Mouse (Mus musculus) liver, embryonic 15.5 days (tissue): Measurements from ENCODE around the gene Tmem214. TPM values are rescaled to one million over a fixed set of nuclear protein-coding genes. Genes with fewer than 3 reads are reported as not detected.
A peak's percentile ranks its signal among the peaks of the same experiment; 100 is the strongest.
"Not testable (repeated sequence)": the region's sequence is repeated elsewhere in the genome, so short reads cannot be mapped to it uniquely, and the experiment has no call there.

ENCODE experiments used
- ATAC-seq: fragments of 200-750 bp; cut with Nextera tagmentation; 2 replicates; pipeline ENCODE4 v1.8.0; 2017; ENCODE audit warnings: moderate number of reproducible peaks, mild to moderate bottlenecking, moderate library complexity; ENCODE audit not compliant: insufficient read depth
- H3K27ac ChIP-seq: fragments of 300-500 bp; sonication (generic); replicated peaks from 2 replicates; pipeline ENCODE4 v1.5.1; 2015; ENCODE audit warnings: mild to moderate bottlenecking, inconsistent platforms
- H3K27me3 ChIP-seq: fragments of 300-500 bp; sonication (generic); 2 replicates; pipeline ENCODE4 v1.6.1; 2015; ENCODE audit warnings: mild to moderate bottlenecking, inconsistent platforms
- H3K36me3 ChIP-seq: fragments of 300-500 bp; sonication (generic); replicated peaks from 2 replicates; pipeline ENCODE4 v1.6.1; 2015; ENCODE audit warnings: moderate library complexity, mild to moderate bottlenecking, inconsistent platforms
- H3K4me1 ChIP-seq: fragments of 300-500 bp; sonication (generic); replicated peaks from 2 replicates; pipeline ENCODE4 v1.6.1; 2015; ENCODE audit warnings: inconsistent platforms
- H3K4me2 ChIP-seq: fragments of 300-500 bp; sonication (generic); 2 replicates; pipeline ENCODE4 v1.6.1; 2015; ENCODE audit warnings: moderate library complexity, mild to moderate bottlenecking, inconsistent platforms
- H3K4me3 ChIP-seq: fragments of 300-500 bp; sonication (generic); replicated peaks from 2 replicates; pipeline ENCODE4 v1.5.1; 2015; ENCODE audit warnings: mild to moderate bottlenecking, inconsistent platforms
- H3K9ac ChIP-seq: fragments of 300-500 bp; sonication (generic); 2 replicates; pipeline ENCODE4 v1.6.1; 2015; ENCODE audit warnings: moderate library complexity, mild to moderate bottlenecking, inconsistent platforms
- H3K9me3 ChIP-seq: fragments of 300-500 bp; sonication (generic); replicated peaks from 2 replicates; pipeline ENCODE4 v1.6.1; 2016; ENCODE audit warnings: inconsistent platforms
- WGBS: fragments of 180-500 bp; shearing (Covaris S2); methylation state at CpG from one replicate; pipeline ENCODE4 v1.1.7; 2015; ENCODE audit warnings: mixed read lengths; ENCODE audit not compliant: insufficient replicate concordance; 5-methylcytosine and 5-hydroxymethylcytosine counted together
- polyA plus RNA-seq: library from polyadenylated mRNA; unstranded; fragments of >200 nt; fragmentation: Nextera tagmentation; extraction: Ambion mirVana; gene quantifications from 2 replicates; pipeline ENCODE4 v1.2.1, GENCODE M21; 2015

Gene Tmem214
- polyA plus RNA-seq, 1 experiment from 2014 or later, result 42.8 TPM

GRCm38 (mm10) chr5:30878616-30879015 is 10.8 kb downstream of the Tmem214 start:
- Histone ChIP-seq H3K9ac (no peak overlapping the region), H3K27ac (no peak overlapping the region), H3K4me1 (no peaks in the 10 kb centered on the region), H3K36me3 (peaks cover 42% of the 10 kb centered on the region), H3K4me2 (no peak overlapping the region), H3K4me3 (no peak overlapping the region), H3K27me3 (no peaks in the 10 kb centered on the region), H3K9me3 (no peaks in the 10 kb centered on the region)
- no peak for ATAC-seq
- 54% methylated on average over 6 of the region's 6 CpGs for WGBS

- Histone ChIP-seq H3K27ac (no peak overlapping the region), H3K9ac (no peak overlapping the region), H3K9me3 (no peaks in the 10 kb centered on the region), H3K4me3 (no peak overlapping the region), H3K27me3 (no peaks in the 10 kb centered on the region), H3K36me3 (peaks cover 34% of the 10 kb centered on the region), H3K4me2 (no peak overlapping the region), H3K4me1 (no peaks in the 10 kb centered on the region)
- ATAC-seq, result no peak
- WGBS, result 63% methylated on average over 5 of the region's 5 CpGs
These were observed 11.6 kb downstream of the Tmem214 start for GRCm38 (mm10) chr5:30879347-30879943.

- not testable (repeated sequence) for ATAC-seq
- peaks cover 10% of the 10 kb centered on the region for H3K36me3 ChIP-seq
These were observed 14.0 kb downstream of the Tmem214 start for GRCm38 (mm10) chr5:30881839-30882238.

GRCm38 (mm10) chr5:30886209-30886608 is 18.4 kb downstream of the Tmem214 start:
- H3K27me3 ChIP-seq, result no peaks in the 10 kb centered on the region
- H3K4me2 ChIP-seq, result peak overlapping the region; percentile 83; the same call in 1 of the 2 replicates
- no peak overlapping the region for H3K4me3 ChIP-seq
- no peaks in the 10 kb centered on the region for H3K9me3 ChIP-seq
- no peak overlapping the region for H3K27ac ChIP-seq
- no peak for ATAC-seq
- WGBS, result 55% methylated on average over 4 of the region's 4 CpGs
- H3K36me3 ChIP-seq, result no peaks in the 10 kb centered on the region
- no peak overlapping the region for H3K9ac ChIP-seq
- peaks cover 50% of the 10 kb centered on the region for H3K4me1 ChIP-seq

More at GRCm38 (mm10) chr5:30881839-30882238, 14.0 kb downstream of the Tmem214 start:
- 74% methylated on average over 4 of the region's 4 CpGs for WGBS
- not testable (repeated sequence) for H3K4me2 ChIP-seq, H3K9ac ChIP-seq, H3K4me3 ChIP-seq, H3K27ac ChIP-seq, H3K27me3 ChIP-seq, H3K9me3 ChIP-seq
- H3K4me1 ChIP-seq, result peaks cover 10% of the 10 kb centered on the region

GRCm38 (mm10) chr5:30886731-30887130 is 18.9 kb downstream of the Tmem214 start:
- Histone ChIP-seq H3K4me3 (peak overlapping the region; percentile 84), H3K36me3 (peaks cover 3% of the 10 kb centered on the region), H3K4me1 (peaks cover 50% of the 10 kb centered on the region), H3K27me3 (no peaks in the 10 kb centered on the region), H3K4me2 (peak overlapping the region; percentile 83), H3K9ac (peak overlapping the region; percentile 77), H3K9me3 (no peaks in the 10 kb centered on the region), H3K27ac (peak overlapping the region; percentile 93)
- no peak for ATAC-seq
- 43% methylated on average over 5 of the region's 5 CpGs for WGBS

- Histone ChIP-seq H3K36me3 (peaks cover 9% of the 10 kb centered on the region), H3K9ac (peak overlapping the region; percentile 77), H3K4me2 (peak overlapping the region; percentile 83), H3K27me3 (no peaks in the 10 kb centered on the region), H3K4me3 (peak overlapping the region; percentile 84), H3K27ac (peak overlapping the region; percentile 93), H3K9me3 (no peaks in the 10 kb centered on the region), H3K4me1 (peaks cover 50% of the 10 kb centered on the region)
- ATAC-seq, result peak; percentile 62
- 0% methylated on average over 19 of the region's 19 CpGs for WGBS
These were observed 19.5 kb downstream of the Tmem214 start for GRCm38 (mm10) chr5:30887331-30887761.

- Histone ChIP-seq H3K4me1 (peaks cover 50% of the 10 kb centered on the region), H3K9ac (peak overlapping the region; percentile 77), H3K36me3 (peaks cover 15% of the 10 kb centered on the region), H3K4me3 (peak overlapping the region; percentile 84), H3K9me3 (no peaks in the 10 kb centered on the region), H3K4me2 (peak overlapping the region; percentile 83), H3K27ac (peak overlapping the region; percentile 93), H3K27me3 (no peaks in the 10 kb centered on the region)
- WGBS, result under 1% methylated on average over 28 of the region's 28 CpGs
- ATAC-seq, result peak; percentile 84
These were observed 20.1 kb downstream of the Tmem214 start for GRCm38 (mm10) chr5:30887858-30888336.

GRCm38 (mm10) chr5:30888337-30889087 is 20.7 kb downstream of the Tmem214 start, which contains the start of gene Agbl5:
Gene Agbl5, plus strand, starts transcription at chr5:30888694.
- ATAC-seq, result peak; percentile 86
- Histone ChIP-seq H3K27me3 (no peaks in the 10 kb centered on the region), H3K27ac (peak within 1 kb of the TSS; percentile 93), H3K9me3 (no peaks in the 10 kb centered on the region), H3K4me3 (peak within 1 kb of the TSS; percentile 84), H3K4me2 (peak within 1 kb of the TSS; percentile 83), H3K4me1 (peaks cover 50% of the 10 kb centered on the region), H3K9ac (peak within 1 kb of the TSS; percentile 77), H3K36me3 (peaks cover 21% of the 10 kb centered on the region)
- WGBS, result under 1% methylated on average over 42 of the region's 42 CpGs

GRCm38 (mm10) chr5:30889088-30889754 is 21.4 kb downstream of the Tmem214 start:
- H3K27ac ChIP-seq, result peak overlapping the region; percentile 93
- peak overlapping the region; percentile 83 for H3K4me2 ChIP-seq
- H3K27me3 ChIP-seq, result no peaks in the 10 kb centered on the region
- WGBS, result under 1% methylated on average over 40 of the region's 42 CpGs
- peak overlapping the region; percentile 75 for H3K9ac ChIP-seq
- H3K4me1 ChIP-seq, result peaks cover 50% of the 10 kb centered on the region
- peaks cover 28% of the 10 kb centered on the region for H3K36me3 ChIP-seq
- H3K9me3 ChIP-seq, result no peaks in the 10 kb centered on the region
- H3K4me3 ChIP-seq, result peak overlapping the region; percentile 84
- peak; percentile 11 for ATAC-seq

- no peak overlapping the region for H3K9ac ChIP-seq
- H3K27me3 ChIP-seq, result no peaks in the 10 kb centered on the region
- ATAC-seq, result no peak
- no peaks in the 10 kb centered on the region for H3K9me3 ChIP-seq
- peak overlapping the region; percentile 84 for H3K4me3 ChIP-seq
- H3K4me1 ChIP-seq, result peaks cover 46% of the 10 kb centered on the region
- peak overlapping the region; percentile 83 for H3K4me2 ChIP-seq
- 75% methylated on average over 7 of the region's 7 CpGs for WGBS
- H3K27ac ChIP-seq, result peak overlapping the region; percentile 93
- peaks cover 39% of the 10 kb centered on the region for H3K36me3 ChIP-seq
These were observed 22.6 kb downstream of the Tmem214 start for GRCm38 (mm10) chr5:30890375-30890774.

GRCm38 (mm10) chr5:30901860-30902259 is 34.0 kb downstream of the Tmem214 start:
- no peak overlapping the region for H3K9ac ChIP-seq
- H3K4me3 ChIP-seq, result no peak overlapping the region
- peaks cover 76% of the 10 kb centered on the region for H3K36me3 ChIP-seq
- no peak overlapping the region for H3K4me2 ChIP-seq
- no peaks in the 10 kb centered on the region for H3K9me3 ChIP-seq
- no peak for ATAC-seq
- H3K27me3 ChIP-seq, result no peaks in the 10 kb centered on the region
- WGBS, result 82% methylated on average over 5 of the region's 5 CpGs
- H3K4me1 ChIP-seq, result peaks cover 39% of the 10 kb centered on the region
- H3K27ac ChIP-seq, result no peak overlapping the region
